Mouse (Mus musculus) cerebellum, adult 11 months (tissue): ENCODE measurements around the gene Spon1.

ENCODE experiments used
- DNase-seq: peaks from one replicate; pipeline ENCODE4 v3.0.0; 2022

Gene Spon1

GRCm38 (mm10) chr7:114066529-114067178 lies 300.9 kb downstream of the Spon1 start:
- DNase-seq = peak; percentile 81

DNA sequence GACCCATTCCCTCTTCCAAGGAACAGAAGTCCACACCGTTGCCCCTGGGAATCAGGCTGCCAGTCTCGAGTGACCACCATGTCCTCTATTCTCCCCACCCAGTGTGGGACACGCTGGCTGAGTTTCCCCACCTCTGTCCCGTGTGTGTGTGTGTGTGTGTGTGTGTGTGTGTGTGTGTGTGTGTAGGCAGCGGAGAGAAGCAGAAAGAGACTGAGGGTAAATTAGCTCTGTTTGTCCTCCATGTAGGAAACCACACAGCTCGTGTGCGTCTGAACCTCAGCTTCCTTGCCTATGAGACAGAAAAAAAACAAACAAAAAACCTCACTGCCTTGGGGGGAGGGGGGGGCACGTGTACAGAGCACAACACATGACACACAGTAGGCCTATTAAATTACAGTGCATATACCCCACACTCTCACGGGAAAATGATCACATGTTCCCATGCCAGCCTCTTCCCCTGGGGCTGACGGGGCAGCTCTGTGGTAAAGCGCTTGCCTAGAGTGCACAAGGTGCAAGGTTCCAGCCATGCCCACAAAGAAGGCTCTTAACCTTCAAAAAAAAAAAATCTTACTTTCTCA lies 303.2 kb downstream of the Spon1 start:
- DNase-seq = no peak

DNA sequence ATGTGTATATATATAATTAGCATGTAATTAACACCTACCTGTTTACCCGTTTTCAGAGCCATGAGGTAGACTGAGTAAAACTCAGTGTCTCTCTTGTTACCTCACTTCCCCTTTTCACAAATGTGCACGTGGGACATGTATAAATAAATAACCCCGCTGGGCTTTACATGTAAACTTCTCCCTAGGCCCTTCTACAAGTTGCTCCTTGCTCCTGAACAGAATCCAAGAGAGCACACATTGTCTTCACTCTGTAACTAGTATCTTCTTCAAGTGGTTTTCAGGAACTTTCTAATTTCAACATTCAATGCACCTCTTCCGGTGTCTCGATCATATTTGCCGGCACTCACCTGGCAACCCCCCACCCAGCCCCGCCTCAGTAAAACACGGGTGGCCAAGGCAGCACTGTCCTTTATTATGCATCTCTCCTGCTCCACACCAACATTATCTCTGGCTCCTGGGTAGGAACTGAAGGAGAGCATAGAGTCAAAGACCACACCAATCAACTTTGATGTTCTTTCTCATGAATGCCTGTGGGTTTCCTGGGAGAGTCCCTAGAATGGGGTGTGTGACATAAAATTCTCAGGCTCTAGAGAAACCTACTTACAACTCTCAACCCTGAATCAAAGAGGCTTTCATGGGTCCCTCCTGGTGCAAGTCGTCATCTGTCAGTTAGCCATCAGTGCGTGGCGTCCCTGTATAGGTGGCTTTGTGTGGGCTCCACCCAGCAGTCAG lies 304.1 kb downstream of the Spon1 start:
- no peak for DNase-seq

- no peak for DNase-seq
These were observed 304.7 kb downstream of the Spon1 start for GRCm38 (mm10) chr7:114070458-114070840.

DNA sequence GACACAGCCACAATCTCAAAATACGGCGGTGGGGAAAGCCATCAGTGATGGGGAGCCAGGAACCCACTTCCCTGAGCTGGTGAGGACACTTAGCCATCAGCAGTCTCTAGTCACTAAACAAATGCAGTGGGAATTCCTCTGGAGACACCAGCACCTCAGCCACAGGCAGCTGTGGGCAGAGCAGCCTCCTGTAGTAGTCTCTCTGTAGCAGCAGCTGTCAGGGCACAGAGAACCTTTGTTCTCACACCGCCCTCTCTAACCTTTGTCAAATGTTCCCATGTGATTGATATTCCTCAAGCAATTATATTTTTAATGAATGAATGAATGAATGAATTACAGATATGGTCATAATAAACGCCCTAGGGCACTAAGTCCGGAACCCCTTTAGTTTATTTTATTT lies 305.6 kb downstream of the Spon1 start:
- no peak for DNase-seq

DNA sequence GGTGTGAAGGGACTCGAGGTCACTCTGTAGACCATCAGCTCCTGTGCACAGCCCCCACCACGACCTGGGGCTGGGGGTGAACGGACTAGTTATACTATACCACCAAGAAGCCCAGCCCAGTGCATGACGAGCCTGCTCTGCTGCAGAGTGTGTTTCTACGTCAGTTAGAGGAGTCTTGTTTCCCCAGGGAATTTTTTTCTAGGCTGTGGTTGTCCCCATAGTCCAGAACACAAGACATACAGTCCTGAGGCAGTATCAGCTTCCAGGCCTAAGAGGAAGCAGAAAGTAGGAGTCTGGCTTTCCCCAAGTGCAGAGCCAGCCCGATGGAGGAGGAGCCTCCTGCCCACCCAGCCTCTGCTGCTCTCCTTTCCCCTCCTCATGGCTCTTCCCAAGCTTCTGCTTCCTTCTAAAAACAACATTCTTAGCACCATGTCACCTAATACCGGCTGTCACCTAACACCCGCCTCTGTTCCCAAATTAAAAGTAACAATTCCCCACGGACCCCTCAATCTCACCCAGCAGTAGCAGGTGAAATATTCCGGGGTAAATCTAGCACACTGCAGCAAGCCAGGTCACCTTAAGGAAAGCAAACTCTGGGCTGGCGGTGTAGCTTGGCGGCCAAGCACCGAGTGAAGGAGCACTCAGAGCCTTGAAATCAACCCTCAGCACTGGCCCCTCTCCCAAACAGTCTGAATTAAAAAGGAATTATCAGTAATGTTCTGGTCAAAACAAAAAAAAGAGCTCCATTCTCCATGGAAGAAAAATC lies 306.2 kb downstream of the Spon1 start:
- no peak for DNase-seq

DNA sequence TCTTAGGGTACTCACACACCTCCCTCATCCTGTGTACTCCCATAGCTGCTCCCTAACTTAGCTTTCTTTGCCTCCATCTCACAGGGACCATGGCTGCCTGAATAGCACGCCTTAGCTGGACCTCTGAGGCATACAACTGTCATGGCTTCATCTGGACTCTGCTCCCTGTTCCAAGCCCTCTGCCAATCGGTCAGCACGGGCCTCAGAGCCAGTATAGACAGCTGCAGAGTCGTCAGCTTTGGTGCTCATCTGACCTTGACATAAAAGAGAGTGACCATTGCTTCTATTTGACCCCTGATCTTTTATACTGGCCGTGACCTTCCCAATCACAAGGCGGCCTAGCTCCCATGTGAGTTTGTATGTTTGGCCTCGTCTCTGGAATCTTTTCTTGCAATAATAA lies 308.3 kb downstream of the Spon1 start:
- DNase-seq = no peak

- DNase-seq = no peak
These were observed 308.8 kb downstream of the Spon1 start for GRCm38 (mm10) chr7:114074595-114074994.

DNA sequence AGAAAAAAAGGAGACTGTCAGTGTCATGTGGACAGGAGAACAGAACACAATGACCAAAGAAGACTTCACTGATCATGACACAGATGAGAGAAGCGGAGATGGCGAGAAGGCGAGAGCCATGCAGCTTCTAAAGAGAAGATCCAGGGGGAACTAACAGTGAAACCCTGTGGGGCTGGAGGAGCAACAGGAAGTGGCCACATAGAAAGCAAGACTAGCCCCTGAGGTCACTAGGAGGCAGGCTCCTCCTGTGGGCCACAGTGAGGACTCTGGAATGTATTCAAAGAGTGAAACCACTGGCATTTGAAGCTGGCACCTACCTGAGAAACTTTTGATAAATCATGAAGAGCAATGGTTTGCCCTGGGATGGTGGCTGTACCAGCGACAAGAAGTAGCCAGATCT lies 313.5 kb downstream of the Spon1 start:
- no peak for DNase-seq

DNA sequence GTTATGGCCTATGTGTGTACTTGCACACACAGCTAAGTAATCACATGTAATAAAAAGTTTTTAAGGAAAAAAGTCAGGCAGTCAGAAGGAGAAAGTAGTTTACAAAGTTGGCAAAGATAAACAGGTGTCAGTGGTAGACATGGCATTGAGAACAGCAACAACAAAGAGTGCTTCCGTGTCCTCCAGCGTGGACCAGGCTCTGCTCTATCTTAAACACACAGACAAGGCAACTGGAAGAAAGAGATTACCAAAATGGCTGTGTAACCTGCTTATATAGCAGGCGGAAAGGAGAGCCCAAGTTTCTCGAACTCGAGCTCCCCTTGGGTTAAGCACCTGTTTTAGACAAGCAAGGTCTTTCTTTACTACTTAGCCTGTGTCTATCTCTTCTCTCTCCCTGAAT lies 314.5 kb downstream of the Spon1 start:
- no peak for DNase-seq

- no peak for DNase-seq
These were observed 316.0 kb downstream of the Spon1 start for GRCm38 (mm10) chr7:114081633-114082420.

DNA sequence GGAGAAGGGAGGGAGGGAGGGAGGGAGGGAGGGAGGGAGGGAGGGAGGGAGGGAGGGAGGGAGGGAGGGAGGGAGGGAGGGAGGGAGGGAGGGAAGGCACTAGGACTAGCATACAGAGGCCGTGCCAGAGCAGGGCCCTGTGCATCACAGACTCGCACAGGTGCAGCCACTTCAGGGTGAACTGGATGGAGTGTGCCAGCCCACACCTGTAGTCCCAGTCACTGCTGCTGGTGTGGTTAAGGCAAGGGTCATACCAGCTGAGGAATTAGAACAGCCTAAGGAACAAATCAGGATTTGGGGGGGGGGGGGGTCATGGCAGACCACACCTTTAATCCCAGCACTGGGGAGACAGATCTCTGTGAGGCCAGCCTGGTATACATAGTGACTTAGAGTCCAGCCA lies 317.3 kb downstream of the Spon1 start:
- DNase-seq = no peak

DNA sequence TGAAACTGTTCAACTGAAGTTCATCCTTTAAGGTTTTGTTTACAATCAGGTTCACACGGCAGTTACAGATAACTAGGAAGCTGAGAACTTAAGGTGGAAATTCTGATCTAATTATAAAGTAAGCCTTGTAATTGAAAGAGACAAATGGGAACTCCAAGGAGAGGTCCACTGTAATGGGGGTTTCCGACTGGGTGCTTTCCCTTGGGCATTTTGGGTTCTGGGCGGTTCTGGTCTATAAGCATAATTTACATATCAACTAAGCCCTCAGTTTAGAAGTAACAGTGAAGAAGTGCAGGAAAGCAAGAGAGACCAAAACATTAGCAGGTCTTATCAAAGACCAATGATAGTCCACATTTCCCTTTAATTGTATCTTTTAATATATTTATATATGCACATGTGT lies 318.0 kb downstream of the Spon1 start:
- no peak for DNase-seq

DNA sequence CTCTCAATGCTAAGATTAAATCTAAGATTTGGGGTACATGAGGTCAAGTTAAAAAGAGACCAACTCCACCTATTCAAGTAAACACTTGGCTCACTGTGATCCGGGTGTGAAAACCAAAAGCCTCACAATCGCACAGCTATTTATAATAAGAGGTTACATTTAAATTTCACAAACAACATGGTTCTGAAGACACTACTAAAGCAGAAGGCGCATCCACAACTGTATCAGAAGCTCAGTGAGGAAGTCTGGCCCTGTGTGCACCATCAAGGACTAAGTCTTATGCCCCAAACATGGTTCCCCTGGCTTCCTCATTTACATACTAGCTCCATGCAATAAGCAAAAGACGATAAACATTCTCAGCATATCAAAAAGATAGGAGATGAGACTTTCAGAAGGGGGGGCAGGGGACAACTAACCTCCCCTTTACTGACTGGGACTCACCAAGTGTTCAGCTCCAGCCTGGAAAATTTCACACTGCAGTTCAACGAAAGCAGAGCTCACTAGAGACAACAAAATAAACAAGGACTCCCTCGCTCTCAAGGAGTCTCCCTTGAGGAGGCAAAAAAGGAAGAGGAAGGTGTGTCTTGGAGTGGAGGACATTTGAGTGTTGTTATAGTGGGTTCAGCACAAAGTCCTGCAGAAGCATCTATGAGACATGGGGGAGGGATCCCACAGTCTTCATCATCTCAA lies 320.4 kb downstream of the Spon1 start:
- no peak for DNase-seq

DNA sequence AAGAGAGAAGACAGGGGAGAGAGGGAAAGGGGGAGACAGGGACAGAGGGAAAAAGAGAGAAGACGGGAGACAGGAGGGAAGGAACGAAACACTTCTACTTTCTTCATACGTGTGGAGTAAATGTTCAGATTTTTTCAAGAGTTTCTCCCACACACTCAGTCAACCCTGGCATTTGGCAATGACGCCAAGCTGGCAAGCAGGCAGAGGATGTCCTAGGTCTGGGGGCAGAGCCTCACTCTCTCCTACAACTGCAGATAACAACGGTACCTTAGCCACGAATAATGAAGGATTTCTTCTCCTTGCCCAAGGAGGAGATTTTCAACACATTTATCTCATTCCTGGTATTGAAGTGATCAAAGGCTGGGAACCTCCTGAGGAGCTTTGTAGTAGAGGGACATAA lies 321.5 kb downstream of the Spon1 start:
- no peak for DNase-seq

GRCm38 (mm10) chr7:114087986-114088385 lies 322.2 kb downstream of the Spon1 start:
- DNase-seq = no peak

DNA sequence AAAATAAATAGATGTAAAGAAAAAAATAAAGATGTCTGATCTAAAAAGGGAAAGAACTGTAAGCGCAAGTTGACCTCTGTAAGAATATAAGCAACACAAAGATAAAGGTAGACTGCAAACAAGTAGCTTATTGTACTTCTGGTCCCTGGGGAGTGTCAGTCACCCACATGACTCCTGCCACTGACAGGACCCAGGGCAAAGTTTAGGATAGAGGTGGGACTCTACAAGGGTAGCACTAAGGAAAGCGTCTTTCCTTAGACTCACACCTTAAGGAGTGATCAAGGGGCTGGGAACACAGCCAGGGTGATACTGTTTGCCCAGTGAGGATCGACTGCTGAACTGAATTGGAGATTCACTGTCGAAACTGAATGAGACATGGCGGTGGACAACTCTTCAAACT lies 323.1 kb downstream of the Spon1 start:
- no peak for DNase-seq

DNA sequence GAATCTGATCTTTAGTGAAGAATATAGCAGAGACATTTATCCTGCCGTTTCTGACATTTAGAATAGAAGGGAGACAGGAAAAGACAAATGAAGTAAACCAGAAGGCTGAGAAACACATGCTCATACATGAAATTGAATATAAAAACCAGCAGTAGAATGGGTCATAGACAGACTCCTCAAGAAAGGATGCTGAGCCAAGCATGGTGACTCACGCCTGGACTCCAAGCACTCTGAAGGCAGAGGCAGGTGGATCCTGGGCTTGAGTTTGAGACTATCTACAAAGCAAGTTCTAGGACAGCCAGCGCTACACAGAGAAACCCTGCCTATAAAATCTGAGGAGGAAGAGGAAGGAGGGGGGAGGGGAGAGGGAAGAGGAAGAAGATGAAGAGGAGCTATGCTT lies 324.4 kb downstream of the Spon1 start:
- DNase-seq = no peak

- no peak for DNase-seq
These were observed 325.2 kb downstream of the Spon1 start for GRCm38 (mm10) chr7:114090892-114091545.
